Mouse (Mus musculus) telencephalon, adult 2 months (tissue): ENCODE measurements around the gene Ptprt.
"Not testable (repeated sequence)": the region's sequence is repeated elsewhere in the genome, so short reads cannot be mapped to it uniquely, and the experiment has no call there.

ENCODE experiments used
- DNase-seq: peaks from one replicate; pipeline ENCODE4 v3.0.0-alpha.2; 2011; ENCODE audit warnings: low read depth, low spot score

The Ptprt gene

GRCm38 (mm10) chr2:162217896-162218295, 443.1 kb downstream of the Ptprt start:
- peak; percentile 11 for DNase-seq

DNA sequence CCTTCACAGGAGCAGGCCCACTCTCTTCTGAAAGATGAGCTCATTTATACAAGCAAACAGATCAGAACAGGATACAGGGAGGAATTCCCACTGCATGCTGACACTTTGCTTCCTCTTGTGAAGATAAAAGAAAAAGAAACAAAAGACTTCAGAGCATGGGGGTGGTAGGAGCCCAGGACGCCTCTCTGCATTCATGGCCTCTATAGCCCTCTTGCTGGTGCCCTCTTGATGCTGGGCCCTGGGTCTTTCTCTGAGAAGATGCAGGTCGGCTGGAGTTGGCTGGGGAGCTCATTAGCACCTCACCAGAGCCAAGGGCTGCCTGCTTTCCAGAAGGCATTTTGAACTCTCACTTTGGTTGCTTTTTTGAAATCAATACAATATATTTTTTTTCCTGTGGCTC, 448.6 kb downstream of the Ptprt start:
- DNase-seq, result no peak

DNA sequence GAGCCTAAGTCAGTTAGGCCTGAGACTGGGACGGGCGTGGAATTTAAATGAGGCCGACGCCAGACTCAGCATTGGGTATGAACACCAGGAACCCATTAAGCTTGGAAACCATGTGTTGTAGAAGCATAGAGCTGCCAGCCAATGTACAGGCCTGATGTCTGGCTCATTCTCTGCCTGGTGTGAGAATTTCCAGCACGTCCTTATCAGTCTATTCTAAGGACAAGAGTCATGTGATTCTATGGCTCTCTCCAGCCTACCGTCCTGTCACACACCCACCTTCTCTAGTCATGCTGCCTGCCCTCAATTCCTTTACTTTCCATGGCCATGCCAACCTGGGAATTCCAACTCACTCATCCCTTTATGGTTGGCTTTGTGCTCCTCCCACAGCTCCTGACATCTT, 450.4 kb downstream of the Ptprt start:
- DNase-seq, result no peak

- no peak for DNase-seq
Measured at GRCm38 (mm10) chr2:162197316-162197715, 463.6 kb downstream of the Ptprt start.

- DNase-seq, result no peak
Measured at GRCm38 (mm10) chr2:162182621-162183475, 478.1 kb downstream of the Ptprt start.

- no peak for DNase-seq
Measured at GRCm38 (mm10) chr2:162181826-162182225, 479.1 kb downstream of the Ptprt start.

DNA sequence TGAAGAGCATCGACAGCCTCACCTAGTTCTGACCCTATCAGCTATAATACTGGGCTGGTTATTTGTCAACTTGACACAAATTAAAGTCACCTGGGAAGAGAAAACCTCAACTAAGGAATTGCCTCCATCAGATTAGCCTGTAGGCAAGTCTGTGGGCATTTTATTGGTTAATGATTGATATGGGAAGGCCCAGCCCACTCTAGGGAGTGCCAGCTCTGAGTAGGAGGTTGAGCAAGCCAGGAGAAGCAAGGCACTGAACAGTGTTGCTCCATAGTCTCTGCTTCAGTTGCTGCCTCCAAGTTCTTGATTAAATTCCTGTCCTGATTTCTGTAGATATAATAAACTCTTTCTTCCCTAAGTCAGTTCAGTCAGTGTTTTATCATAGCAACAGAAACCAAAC, 488.4 kb downstream of the Ptprt start:
- no peak for DNase-seq

GRCm38 (mm10) chr2:162141845-162142411, 519.0 kb downstream of the Ptprt start:
- peak; percentile 27 for DNase-seq

- not testable (repeated sequence) for DNase-seq
Measured at GRCm38 (mm10) chr2:162136176-162136575, 524.8 kb downstream of the Ptprt start.

GRCm38 (mm10) chr2:162131607-162132304, 529.2 kb downstream of the Ptprt start:
- no peak for DNase-seq

GRCm38 (mm10) chr2:162129896-162130295, 531.1 kb downstream of the Ptprt start:
- DNase-seq, result no peak

GRCm38 (mm10) chr2:162118041-162118440, 542.9 kb downstream of the Ptprt start:
- peak; percentile 36 for DNase-seq

- peak; percentile 79 for DNase-seq
Measured at GRCm38 (mm10) chr2:162082391-162082790, 578.6 kb downstream of the Ptprt start.

- DNase-seq, result no peak
Measured at GRCm38 (mm10) chr2:162080717-162081398, 580.1 kb downstream of the Ptprt start.

GRCm38 (mm10) chr2:162078571-162079280, 582.2 kb downstream of the Ptprt start:
- DNase-seq, result peak; percentile 57

DNA sequence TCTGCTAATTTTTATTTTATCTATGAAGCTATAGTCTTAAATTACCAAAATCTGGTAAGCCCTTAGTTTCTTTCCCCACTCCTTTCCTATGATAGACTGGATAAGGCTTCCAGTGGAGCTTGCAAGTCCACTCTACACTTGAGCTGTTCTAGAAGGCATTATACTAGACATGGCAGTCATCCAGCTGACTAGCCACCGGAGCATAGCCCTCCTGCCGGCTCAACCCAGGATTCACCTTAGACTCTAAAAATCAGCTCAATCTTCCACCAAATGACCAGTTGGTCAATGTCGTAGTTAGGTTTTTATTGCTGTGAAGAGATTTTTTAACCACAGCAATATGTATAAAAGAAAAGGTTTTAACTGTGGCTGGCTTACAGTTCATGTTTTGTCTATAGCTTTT, 608.1 kb downstream of the Ptprt start:
- no peak for DNase-seq

- no peak for DNase-seq
Measured at GRCm38 (mm10) chr2:162050198-162050597, 610.7 kb downstream of the Ptprt start.

GRCm38 (mm10) chr2:162035615-162036014, 625.3 kb downstream of the Ptprt start:
- no peak for DNase-seq

GRCm38 (mm10) chr2:162031636-162032035, 629.3 kb downstream of the Ptprt start:
- DNase-seq, result no peak

DNA sequence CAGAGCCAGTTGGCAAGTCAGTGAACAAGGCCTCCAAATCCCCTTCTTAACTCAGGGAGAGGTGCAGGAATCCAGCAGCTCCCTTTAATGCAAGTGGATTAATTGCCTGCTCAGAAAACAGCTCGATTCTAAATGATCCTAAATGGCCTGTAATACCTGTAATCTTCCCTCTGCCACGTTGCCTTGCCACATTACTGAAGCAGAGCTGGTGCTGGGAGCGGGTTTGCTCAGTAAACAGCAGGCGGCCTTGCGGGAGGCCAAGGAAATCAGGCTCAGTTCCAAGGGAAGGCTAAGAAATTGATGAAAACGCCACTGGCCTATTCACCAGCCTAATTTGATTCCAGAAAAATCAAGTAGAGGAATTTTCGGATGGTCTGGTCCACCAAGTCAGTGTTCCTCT, 659.9 kb downstream of the Ptprt start:
- no peak for DNase-seq

- no peak for DNase-seq
Measured at GRCm38 (mm10) chr2:161982311-161982710, 678.6 kb downstream of the Ptprt start.
